Mouse (Mus musculus): ENCODE results near the gene 2810004N23Rik. TPM values are rescaled to one million over a fixed set of nuclear protein-coding genes. Genes with fewer than 3 reads are reported as not detected.

Gene 2810004N23Rik
- 16.7 and 17.1 TPM in 2 replicates for polyA plus RNA-seq (2012; rRNA removed)

- H3K4me3 ChIP-seq (ENCODE audit: insufficient read depth, low read length) = peak within 1 kb of the TSS; percentile 85
- H3K27ac ChIP-seq (ENCODE audit: insufficient read depth, low read length) = peak within 1 kb of the TSS; percentile 64
- H3K4me1 ChIP-seq (ENCODE audit: control insufficient read depth, insufficient read depth, low read length) = peaks cover 3% of the 10 kb centered on the region
- TF ChIP-seq POLR2A (IDR thresholded peaks at IDR 0.05; ENCODE audit: extremely low read depth, insufficient read depth, low read length) = peak; percentile 81
- TF ChIP-seq CTCF (IDR thresholded peaks at IDR 0.05; ENCODE audit: extremely low read depth, insufficient read depth, low read length) = no peak
Measured at GRCm38 (mm10) chr8:124862321-124863162, at the start of gene 2810004N23Rik, which contains the start of gene Gnpat. Gene 2810004N23Rik, minus strand, starts transcription at chr8:124863120. Gene Gnpat, plus strand, starts transcription at chr8:124863033.

GRCm38 (mm10) chr8:124911938-124912872 lies 49.3 kb upstream of the 2810004N23Rik start:
- TF ChIP-seq CTCF (IDR thresholded peaks at IDR 0.05; ENCODE audit: extremely low read depth, insufficient read depth, low read length) = no peak
- TF ChIP-seq POLR2A (IDR thresholded peaks at IDR 0.05; ENCODE audit: extremely low read depth, insufficient read depth, low read length) = no peak
- H3K4me3 ChIP-seq (ENCODE audit: insufficient read depth, low read length) = no peak overlapping the region
- H3K27ac ChIP-seq (ENCODE audit: insufficient read depth, low read length) = no peak overlapping the region
- H3K4me1 ChIP-seq (ENCODE audit: control insufficient read depth, insufficient read depth, low read length) = no peaks in the 10 kb centered on the region

GRCm38 (mm10) chr8:124910349-124910748 lies 47.4 kb upstream of the 2810004N23Rik start:
- Histone ChIP-seq H3K4me1 (ENCODE audit: control insufficient read depth, insufficient read depth, low read length) (0 out of 2 replicates have a peak, but pooled peaks cover 1% of the 10 kb centered on the region), H3K27ac (ENCODE audit: insufficient read depth, low read length) (no peak overlapping the region), H3K4me3 (ENCODE audit: insufficient read depth, low read length) (no peak overlapping the region)
- TF ChIP-seq POLR2A (IDR thresholded peaks at IDR 0.05; ENCODE audit: extremely low read depth, insufficient read depth, low read length) (no peak), CTCF (IDR thresholded peaks at IDR 0.05; ENCODE audit: extremely low read depth, insufficient read depth, low read length) (no peak)

- Histone ChIP-seq H3K27ac (ENCODE audit: insufficient read depth, low read length) (no peak overlapping the region), H3K4me1 (ENCODE audit: control insufficient read depth, insufficient read depth, low read length) (peaks cover 2% of the 10 kb centered on the region; the same call in 1 of the 2 replicates), H3K4me3 (ENCODE audit: insufficient read depth, low read length) (no peak overlapping the region)
- TF ChIP-seq CTCF (IDR thresholded peaks at IDR 0.05; ENCODE audit: extremely low read depth, insufficient read depth, low read length) (no peak), POLR2A (IDR thresholded peaks at IDR 0.05; ENCODE audit: extremely low read depth, insufficient read depth, low read length) (no peak)
Measured at GRCm38 (mm10) chr8:124909936-124910335, 47.0 kb upstream of the 2810004N23Rik start.

- Histone ChIP-seq H3K27ac (ENCODE audit: insufficient read depth, low read length) (no peak overlapping the region), H3K4me3 (ENCODE audit: insufficient read depth, low read length) (no peak overlapping the region), H3K4me1 (ENCODE audit: control insufficient read depth, insufficient read depth, low read length) (peaks cover 4% of the 10 kb centered on the region; the same call in 1 of the 2 replicates)
- TF ChIP-seq POLR2A (IDR thresholded peaks at IDR 0.05; ENCODE audit: extremely low read depth, insufficient read depth, low read length) (no peak), CTCF (IDR thresholded peaks at IDR 0.05; ENCODE audit: extremely low read depth, insufficient read depth, low read length) (no peak)
Measured at GRCm38 (mm10) chr8:124905482-124905881, 42.6 kb upstream of the 2810004N23Rik start.

- TF ChIP-seq CTCF (IDR thresholded peaks at IDR 0.05; ENCODE audit: extremely low read depth, insufficient read depth, low read length) (no peak), POLR2A (IDR thresholded peaks at IDR 0.05; ENCODE audit: extremely low read depth, insufficient read depth, low read length) (no peak)
- H3K4me1 ChIP-seq (ENCODE audit: control insufficient read depth, insufficient read depth, low read length) = peaks cover 8% of the 10 kb centered on the region; the same call in 1 of the 2 replicates
- no peak overlapping the region for H3K27ac ChIP-seq (ENCODE audit: insufficient read depth, low read length)
- no peak overlapping the region for H3K4me3 ChIP-seq (ENCODE audit: insufficient read depth, low read length)
Measured at GRCm38 (mm10) chr8:124903198-124903597, 40.3 kb upstream of the 2810004N23Rik start.

GRCm38 (mm10) chr8:124898251-124898905 lies 35.5 kb upstream of the 2810004N23Rik start:
- TF ChIP-seq CTCF (IDR thresholded peaks at IDR 0.05; ENCODE audit: extremely low read depth, insufficient read depth, low read length) = no peak
- no peak for TF ChIP-seq POLR2A (IDR thresholded peaks at IDR 0.05; ENCODE audit: extremely low read depth, insufficient read depth, low read length)
- H3K27ac ChIP-seq (ENCODE audit: insufficient read depth, low read length) = no peak overlapping the region
- H3K4me3 ChIP-seq (ENCODE audit: insufficient read depth, low read length) = peak overlapping the region; percentile 92
- H3K4me1 ChIP-seq (ENCODE audit: control insufficient read depth, insufficient read depth, low read length) = peaks cover 12% of the 10 kb centered on the region

- peak within 1 kb of the TSS; percentile 92 for H3K4me3 ChIP-seq (ENCODE audit: insufficient read depth, low read length)
- peak within 1 kb of the TSS; percentile 67 for H3K27ac ChIP-seq (ENCODE audit: insufficient read depth, low read length)
- no peak for TF ChIP-seq CTCF (IDR thresholded peaks at IDR 0.05; ENCODE audit: extremely low read depth, insufficient read depth, low read length)
- TF ChIP-seq POLR2A (IDR thresholded peaks at IDR 0.05; ENCODE audit: extremely low read depth, insufficient read depth, low read length) = peak; percentile 89
- peaks cover 12% of the 10 kb centered on the region for H3K4me1 ChIP-seq (ENCODE audit: control insufficient read depth, insufficient read depth, low read length)
Measured at GRCm38 (mm10) chr8:124897386-124898250, 34.7 kb upstream of the 2810004N23Rik start, which contains the start of the genes Exoc8 and Sprtn. Gene Exoc8, minus strand, starts transcription at chr8:124897705. Gene Sprtn, plus strand, starts transcription at chr8:124897886.

Data from cortical plate, adult 2 months (tissue).